Mouse (Mus musculus): ENCODE measurements at regions not wholly inside any gene's neighbourhood (a gene's known extent, or its start where the extent isn't known, plus 50 kb on each side); places are given as distances from the start of the nearest gene placed in this dataset.

GRCm38 (mm10) chr7:79517581-79518337, 51.6 kb upstream of the Polg start:
- DNase-seq (ENCODE audit: low read depth, low spot score): no peak

DNA sequence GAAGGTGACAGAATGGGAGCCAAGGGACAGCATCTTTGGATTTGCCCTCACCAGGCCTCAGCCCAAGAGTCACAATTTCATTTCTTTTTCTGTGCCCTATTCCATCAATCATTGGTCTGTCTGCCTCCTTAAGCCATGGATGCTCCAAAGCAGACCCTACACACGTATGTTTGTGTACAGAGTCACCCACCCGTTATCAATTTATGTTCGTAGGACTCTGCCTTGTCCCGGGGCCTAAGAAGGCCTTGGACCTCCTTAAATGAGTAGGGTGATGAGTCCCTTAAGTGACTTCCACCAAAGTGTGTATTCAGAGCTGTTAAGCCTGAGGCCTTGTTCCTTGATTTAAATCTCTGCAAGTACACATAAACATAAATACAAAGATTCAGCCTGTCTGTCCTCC, 50.1 kb upstream of the Polg start:
- DNase-seq (ENCODE audit: low read depth, low spot score): no peak
